Mouse (Mus musculus) brain, adult 2 months (tissue): Measurements from ENCODE around the gene Eftud2.

Experiments used
- DNase-seq: peaks from one replicate; pipeline ENCODE4 v3.0.0; 2011; ENCODE audit warnings: low read depth, low spot score

The Eftud2 gene

DNA sequence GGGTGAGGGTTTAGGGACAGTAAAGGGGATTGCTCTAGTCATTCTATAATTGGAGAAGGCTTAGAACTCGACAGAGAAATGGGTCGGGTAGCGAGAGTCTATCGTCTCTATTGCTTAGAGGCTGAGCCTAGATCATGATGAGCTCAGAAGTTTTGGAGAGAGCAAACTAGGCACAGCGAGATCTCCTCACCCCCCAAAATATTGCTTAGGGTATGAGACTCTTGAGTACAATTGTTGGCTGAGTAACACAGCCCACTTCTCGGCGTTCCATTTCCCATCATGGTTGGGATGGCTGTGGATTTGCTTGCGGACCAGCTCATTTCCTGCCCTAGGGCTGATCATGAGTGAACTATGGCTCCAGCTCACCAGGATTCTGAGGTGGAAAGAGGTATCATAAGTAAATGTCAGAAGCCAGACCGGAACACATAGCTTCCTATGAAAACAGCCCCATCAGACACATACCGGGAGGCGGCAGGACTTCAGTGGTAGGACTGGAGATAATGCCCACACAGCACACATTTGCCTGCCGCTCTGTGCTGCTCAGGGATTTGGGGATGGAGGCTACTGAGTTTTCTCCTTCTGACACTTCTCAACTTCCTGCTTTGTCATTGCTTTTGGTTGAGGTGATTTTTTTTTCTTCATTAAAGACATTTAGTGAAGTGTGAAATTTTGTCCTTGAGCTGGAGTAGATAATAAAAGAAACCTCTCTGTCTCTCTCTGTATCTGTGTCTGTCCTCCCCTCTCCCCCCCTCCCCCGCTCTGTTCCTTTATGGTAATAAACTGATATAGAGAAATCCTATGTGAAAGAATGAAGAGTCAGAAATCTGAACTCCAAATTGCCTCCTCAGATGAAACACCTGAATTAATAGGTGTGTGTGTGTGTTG lies 771 bp upstream of the Eftud2 start:
- DNase-seq, result peak; percentile 41

DNA sequence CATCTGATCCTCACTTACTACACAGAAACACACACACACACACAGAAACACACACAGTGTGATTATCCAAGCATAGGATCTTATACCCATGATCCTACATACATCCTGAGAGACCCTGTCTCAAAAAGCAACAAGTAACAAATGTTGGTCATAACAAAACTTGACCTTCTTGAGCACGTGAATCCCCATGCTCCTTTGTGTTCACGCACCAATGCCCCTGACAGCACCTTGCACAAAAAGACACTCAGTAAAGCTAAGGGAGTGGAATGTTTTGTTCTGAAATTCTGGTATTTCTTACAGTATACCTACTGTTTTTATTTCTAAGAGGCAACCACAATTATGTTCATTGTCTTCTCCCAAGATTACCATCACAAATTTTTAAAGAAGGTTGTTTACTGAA lies 1.2 kb downstream of the Eftud2 start:
- DNase-seq, result no peak

DNA sequence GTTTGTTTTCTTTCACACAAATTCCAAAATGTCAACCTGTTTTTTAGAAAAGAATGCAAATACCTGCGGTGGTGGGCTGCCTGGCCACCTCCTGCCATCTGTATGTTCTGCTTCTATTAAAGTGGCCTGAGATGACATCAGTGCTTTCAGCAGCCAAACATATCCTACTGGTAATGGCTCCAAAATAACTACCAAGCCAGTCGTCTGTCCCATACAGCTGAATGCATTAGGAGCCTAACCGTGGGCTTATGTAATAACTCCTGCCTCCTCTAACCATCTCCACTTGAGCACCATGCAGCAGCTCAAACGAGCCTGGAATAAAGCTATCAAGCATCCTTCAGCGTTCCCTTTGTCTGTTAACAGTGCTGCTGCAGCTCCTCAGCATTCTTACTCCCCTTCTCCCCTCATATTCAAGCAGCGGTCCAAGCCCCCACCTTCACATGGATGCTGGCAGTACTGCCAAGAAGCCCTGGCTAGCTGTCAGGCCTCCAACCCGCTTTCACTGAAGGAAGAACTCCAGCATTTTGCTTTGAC lies 5.9 kb downstream of the Eftud2 start:
- peak; percentile 94 for DNase-seq

DNA sequence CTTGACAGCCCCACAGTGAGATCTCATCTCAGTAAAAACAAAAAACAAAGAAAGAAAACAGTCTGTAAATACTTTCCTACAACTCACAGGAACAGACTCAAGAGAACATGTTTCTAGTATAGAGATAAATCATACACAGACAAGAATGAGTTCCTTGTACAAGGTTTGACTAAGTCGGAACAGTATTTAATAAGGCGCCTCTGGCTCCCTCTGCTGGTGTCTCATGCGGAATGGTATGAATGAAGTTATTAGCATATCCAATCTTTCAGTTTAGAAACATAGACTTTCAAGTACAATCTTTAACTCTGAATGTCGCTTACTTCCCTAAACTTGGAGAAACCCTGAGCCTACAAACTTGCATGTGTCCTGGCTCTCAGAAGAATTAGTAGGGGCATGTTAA lies 16.5 kb downstream of the Eftud2 start:
- DNase-seq, result peak; percentile 86

DNA sequence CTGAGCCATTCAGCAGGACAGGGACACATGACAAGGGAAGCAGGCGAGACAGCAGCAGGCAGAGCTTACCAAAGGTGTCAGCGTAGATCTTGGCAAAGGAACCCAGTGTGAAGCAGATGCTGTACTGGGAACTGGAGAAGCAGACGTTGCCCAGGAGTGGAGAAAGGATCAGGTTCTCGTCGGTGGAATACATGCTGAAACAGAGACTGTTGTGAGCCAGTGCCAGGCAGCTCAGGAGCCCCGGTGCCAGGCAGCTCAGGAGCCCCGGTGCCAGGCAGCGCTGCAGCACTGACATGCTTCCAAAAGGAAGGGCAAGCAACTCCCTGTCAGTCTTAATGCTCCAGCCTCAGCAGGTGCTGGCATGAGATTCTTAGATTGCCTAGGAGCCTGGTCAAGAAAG lies 20.9 kb downstream of the Eftud2 start:
- peak; percentile 88 for DNase-seq

DNA sequence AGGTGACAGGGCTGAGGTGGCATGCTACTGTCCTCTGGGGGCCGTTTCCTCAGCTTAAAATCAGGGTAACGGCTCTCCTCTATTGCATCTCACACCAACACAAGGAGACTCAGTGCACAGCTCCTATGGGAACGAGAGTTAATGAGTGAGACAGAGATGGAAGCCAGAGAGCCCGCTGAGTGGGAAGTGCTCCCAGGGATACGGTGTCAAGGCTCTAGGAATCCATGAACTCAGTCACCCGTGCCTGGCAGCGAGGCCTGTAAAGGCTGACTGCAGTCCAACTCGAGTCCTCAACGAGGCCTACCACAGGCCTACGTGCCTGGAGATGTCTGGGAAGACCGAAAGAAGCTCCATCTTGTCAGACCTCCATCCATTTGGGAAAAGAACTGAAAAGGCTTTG lies 21.8 kb downstream of the Eftud2 start:
- no peak for DNase-seq

DNA sequence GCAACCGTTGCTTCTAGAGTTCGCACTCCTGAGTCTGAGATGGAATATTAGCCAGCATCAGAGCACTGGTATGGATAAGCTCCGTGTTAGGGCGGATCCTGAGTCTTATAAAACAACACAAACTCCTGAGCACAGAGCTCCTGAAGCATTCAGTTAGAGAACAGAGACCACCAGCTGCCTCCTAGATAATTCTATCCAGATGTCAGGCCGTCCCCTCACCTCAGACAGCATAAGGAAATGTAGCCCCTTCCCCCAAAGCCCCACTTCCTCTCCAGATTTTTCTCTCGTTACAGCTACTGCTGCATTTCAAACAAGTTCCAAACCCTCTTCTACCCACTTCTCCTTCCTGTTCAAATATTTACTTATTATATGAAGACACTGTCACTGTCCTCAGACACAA lies 24.8 kb downstream of the Eftud2 start:
- no peak for DNase-seq

DNA sequence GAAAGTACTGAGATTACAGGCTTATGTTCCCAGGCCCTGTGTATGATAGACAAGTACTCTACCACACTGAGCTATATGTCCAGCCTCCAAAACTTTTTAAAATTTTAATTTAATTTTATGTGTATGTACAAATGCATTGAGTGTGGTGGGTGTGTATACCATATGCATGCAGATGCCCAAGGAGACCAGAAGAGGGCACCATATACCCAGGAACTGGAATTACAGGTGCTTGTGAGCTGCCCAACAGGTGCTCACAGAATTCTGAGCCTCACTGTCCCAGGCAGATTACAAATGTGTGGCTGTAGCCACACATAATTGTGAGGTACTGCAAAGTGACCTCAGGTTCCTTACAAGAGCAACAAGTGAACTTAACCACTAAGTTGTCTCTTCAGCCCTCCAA lies 27.0 kb downstream of the Eftud2 start:
- DNase-seq, result peak; percentile 25

DNA sequence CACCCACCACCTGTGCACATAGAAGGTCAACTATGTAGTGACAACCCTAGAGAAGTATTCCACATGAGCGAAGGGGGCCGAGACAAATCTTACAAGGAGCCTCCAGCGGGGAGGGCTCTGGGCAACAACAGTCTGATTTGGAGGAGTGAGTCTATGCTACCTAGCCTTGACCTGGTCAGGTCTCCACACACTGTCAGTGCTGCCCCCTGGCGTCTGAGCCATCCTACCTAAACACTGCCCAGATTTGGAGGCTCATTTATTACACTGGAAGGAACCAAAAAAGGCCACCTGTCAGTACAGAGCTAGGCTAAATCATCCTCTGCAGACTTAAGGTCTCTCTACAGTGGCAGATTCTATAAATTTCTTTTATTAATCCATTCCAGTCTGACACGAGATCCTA lies 28.9 kb downstream of the Eftud2 start:
- peak; percentile 73 for DNase-seq

DNA sequence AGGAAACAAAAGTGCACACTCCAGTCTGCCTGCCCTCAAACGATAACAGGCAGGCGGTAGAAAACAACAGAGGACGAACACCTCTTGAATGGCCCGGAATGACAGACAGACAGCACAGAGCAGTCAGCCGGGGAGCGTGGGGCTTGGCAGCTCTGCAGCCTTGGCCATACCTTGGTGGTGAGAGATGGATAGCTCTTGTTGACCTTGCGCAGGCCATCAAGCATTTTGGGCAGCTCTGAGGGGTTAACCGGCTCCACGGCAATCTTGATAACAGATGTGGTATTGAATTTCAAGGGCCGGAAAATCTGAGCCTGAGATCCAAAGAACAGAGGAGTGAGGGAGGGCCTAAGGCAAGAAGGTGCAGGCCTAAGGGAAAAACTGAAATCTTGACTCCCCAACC lies 34.9 kb downstream of the Eftud2 start:
- no peak for DNase-seq

DNA sequence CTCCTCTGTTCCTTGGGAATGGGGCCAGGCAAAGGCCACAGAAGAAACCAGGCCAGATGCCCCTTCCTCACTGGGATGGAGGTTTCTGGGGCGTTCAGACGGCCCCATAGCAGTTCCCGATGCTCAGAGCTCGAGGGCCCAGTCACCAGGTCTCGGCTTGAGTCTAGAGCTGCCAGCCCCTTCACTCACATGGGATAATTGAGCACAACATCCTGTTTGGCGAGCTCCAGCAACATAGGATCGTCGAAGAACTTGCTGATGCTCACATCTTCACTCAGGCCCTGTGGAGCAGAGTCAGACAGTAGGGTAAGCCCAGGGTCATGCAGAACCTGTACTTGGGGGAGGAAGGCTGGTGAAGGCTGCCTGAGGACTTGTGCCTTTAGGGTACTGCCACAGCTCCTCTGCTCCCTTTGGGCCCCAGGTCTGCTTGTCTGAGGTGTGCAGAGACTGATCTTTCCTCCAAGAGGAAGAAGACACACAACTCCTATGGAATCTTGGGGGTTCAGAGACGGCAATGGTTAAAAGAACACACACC lies 42.1 kb downstream of the Eftud2 start:
- DNase-seq, result no peak

DNA sequence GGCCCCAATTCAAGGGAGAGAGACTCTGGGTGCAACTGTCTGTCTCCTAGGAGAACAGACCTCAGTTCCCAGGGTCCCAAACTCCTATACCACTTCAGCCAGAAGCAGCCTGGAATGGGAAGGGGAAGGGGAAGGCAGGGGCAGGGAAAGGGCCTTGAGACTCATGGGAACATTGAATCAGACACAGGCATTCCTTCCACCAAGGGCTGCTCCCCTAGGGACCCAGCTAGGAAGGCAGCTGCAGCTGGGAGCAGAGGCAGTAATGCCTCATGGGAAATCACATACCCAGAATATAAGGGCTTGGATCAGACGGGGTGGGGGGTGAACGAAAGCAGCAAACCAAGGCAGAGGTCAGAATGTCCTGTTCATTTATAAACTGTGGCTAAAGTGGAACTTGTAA lies 42.7 kb downstream of the Eftud2 start:
- DNase-seq, result no peak

DNA sequence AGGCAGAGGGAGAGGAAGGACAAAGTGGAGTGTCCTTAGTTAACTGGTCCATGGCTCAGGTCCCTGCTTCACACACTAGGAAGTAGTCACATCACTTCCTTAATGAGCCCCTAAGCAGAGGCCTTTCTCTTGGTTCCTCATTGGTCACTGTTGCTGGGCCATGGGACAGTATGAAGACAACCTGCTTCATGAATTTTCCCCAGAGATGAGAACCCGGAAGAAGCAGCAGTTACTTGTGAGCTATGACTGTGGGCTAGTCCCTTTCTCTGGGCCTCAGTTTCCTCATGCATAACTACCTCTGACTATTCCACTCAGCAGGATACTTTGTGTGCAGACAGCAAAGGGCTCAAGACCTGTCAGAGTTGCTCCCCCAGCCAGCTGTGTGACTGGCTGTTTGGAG lies 43.4 kb downstream of the Eftud2 start:
- no peak for DNase-seq

DNA sequence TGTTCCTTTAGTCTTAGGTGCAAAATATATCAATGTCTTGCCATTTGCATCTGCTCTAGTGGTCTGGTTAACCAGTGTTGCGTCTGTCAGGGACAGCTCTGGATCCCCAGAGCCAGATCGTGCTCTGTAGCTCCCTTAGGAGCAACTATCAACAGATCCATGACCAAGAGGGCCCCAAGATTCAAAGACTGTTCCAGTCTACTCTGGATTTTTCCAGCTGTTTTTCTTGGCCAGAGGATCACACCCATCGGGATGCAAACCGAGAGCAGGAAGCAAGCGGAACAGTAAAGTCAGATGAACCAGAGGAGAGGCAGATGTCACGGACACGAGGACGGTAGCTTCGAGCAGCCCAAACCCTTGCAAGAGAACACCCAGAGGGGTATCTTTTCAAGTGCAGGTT lies 44.6 kb downstream of the Eftud2 start:
- no peak for DNase-seq

DNA sequence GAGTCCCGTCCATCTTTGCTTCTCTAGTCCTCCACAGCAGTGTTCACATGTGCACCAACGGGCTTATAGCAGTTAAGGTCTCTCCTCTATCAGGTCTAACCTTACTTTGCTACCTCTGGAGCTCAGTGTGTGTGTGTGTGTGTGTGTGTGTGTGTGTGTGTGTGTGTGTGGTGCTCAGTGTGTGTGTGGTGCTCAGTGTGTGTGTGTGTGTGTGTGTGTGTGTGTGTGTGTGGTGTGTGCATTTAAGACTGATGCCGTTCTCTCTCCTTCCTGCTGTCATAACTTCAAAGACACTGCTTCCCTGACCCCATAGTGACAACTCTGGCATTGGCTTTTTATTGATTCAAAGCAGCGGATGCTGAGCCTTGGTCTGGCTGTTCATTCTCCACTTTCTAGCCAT lies 45.2 kb downstream of the Eftud2 start, which contains the start of gene Higd1b:
Gene Higd1b, plus strand, starts transcription at position 301 of the 400 bp plus-strand sequence.
- no peak for DNase-seq

DNA sequence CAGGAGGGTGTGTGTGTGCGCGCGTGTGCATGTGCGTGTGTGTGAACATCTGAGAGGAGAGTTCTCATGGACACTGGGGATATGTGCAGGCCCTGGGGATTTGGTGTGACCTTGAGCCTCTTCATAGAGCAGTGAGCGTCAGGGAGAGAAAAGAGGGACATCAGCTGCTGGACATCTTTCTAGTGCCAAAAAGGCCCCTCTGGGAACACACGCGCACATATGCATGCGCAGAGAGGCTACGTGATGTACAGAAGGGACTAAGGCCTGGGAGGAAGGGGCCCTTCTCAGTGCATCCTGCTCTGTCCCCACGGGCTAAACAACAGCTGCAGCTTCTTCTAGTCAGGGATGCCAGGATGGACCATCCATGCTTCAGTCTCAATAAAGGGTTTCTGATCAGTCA lies 46.6 kb downstream of the Eftud2 start:
- no peak for DNase-seq

DNA sequence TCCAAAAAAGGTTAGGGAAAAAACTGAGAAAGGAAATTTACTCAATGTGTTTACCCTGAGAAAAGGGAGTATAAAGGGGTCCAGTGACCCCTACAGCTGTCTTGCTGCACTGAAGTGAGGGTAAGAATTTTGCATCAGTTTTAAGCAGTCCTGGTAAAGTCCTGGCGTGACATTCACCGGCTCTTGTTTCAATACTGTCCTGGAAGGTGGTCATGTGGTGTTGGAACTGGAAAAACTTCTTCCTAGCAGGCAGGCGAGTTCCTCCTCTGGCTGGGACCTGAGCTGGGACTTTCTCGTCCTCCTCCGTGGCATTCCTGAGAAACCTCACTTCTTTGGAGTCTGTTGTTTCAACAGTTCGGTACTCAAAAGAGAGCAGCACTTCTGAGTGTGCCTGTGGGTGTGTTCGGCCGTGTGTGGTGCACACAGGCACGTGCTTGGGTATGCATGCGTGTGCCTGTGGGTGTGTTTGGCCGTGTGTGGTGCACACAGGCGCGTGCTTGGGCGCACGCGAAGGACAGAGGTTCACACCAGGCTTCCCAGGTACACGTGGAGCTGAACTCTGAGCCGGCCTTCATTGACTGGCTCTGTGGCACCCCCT lies 48.0 kb downstream of the Eftud2 start:
- DNase-seq, result no peak

DNA sequence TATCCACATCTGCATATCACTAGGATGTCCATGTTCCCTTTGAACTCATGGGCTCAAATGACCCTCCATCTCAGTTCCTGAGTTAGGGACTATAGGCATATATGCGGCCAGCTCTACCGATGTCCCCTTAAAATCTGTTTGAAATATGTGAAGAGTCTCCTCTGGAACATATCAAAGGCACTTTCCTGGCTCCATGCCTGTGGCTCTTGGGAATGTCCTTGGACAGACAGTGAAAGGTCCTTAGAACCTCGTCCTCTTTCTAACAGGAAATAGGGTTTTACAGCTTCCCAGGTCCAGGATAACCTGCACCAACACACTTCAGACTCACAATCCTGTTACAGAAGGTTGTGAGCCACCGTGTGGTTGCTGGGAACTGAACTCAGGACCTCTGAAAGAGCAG lies 50.5 kb downstream of the Eftud2 start:
- DNase-seq, result no peak

DNA sequence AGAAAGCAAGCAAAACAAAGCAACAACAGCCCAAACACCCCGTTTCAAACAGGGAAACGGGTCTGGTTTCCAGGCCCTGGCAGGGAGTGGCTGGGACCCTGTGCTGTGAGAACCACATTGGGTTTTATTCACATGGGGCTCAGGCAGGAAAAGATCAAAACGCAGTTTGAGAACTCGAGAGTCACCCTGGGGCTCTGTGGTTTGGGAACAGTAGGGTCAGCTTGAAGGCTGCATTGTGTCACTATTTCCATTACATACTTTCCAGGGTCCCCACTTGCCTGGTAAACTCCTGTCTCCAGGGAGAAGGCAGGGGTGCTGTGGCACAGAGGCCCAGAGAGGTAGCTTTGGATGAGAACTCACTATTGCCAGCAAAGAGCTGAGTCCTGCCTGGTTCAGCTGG lies 53.7 kb downstream of the Eftud2 start:
- no peak for DNase-seq

DNA sequence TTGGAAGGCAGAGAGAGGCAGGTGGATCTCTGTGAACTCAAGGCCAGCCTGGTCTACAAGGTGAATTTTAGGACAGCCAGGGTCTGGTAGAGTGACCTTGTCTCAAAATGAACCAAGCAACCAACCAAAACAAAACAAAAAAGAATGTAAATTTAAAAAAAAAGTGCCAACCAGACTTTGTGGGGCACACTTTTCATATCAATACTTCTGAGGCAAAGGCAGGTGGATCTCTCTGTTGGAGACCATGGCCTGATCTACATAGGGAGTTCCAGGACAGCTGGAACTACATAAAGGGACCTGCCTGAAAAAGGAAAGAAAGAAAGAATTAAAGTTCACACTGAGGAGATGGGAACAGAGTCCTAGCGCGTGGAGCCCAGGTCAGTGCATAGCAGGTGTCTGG lies 54.3 kb downstream of the Eftud2 start:
- no peak for DNase-seq

DNA sequence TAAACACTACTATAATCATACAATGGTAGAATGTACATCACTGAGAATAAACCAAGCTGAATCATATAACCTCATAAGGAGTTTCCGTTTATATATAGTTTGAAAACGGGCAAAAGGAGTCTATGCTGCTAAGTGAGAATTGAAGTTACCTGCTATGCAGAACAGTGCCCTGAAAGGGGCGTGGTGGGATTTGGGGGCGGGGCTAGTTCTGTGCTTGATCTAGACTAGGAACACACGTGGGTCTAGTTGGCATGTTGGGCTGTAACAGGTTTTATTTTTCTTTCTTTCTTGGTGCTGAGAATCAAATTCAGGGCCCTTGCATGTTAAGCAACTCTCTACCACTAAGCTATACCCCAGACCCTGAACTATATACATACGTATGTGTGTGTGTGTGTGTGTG lies 59.6 kb downstream of the Eftud2 start:
- no peak for DNase-seq

DNA sequence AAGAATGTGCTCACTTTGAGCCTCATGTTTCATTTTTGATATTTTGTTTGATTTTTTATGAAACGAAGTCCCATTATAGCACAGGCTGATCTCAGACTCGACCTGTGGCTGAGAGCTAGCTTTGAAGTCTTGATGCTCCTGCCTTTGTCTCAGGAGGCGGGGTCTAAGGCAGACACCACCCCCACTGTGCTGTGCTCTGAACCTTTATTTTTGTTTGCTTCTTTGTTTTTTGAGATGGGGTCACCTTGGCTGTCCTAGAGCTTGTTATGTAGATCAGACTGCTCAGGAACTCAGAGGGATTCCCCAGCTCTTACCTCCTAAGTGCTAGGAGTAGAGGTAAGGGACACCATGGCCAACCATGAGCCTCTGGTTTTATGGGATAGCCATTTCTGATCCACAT lies 60.4 kb downstream of the Eftud2 start:
- DNase-seq, result no peak
